In genomic region chr10:78296980-78297379, GRCm38 (mm10) we compare ENCODE assay signal across 11 mouse cellular contexts. TPM values are rescaled to one million over a fixed set of nuclear protein-coding genes. Genes with fewer than 3 reads are reported as not detected.
DNase-seq lines count a peak whose midpoint lies in the region; TF ChIP-seq lines count a peak whose summit lies in the region.
"Had no signal": no experiment of that assay in that cellular context is flagged by ENCODE, and none has a peak within 500 bp of the region (broad histone marks: within the 10 kb centered on the region; RNA-seq: fewer than 3 reads in every experiment).

No protein-coding gene starts in this region.

- H3K4me3 ChIP-seq in kidney, adult 2 months (ENCODE audit: insufficient read depth, low read depth, low read length), result no peak overlapping the region
- no peak overlapping the region for H3K4me3 ChIP-seq in olfactory bulb, adult 2 months (ENCODE audit: insufficient read depth, low read depth, low read length)
- H3K4me3 ChIP-seq: intestine, embryonic 15.5 days; limb, embryonic 12.5 days had no signal

- H3K27ac ChIP-seq in kidney, adult 2 months (ENCODE audit: insufficient read depth, low read depth, low read length), result peak overlapping the region; percentile 85
- peak overlapping the region; percentile 94 for H3K27ac ChIP-seq in olfactory bulb, adult 2 months (ENCODE audit: insufficient read depth, low read depth, low read length)

- H3K4me1 ChIP-seq in kidney, adult 2 months (ENCODE audit: control insufficient read depth, insufficient read depth, low read length), result peaks cover 59% of the 10 kb centered on the region
- peaks cover 46% of the 10 kb centered on the region for H3K4me1 ChIP-seq in olfactory bulb, adult 2 months (ENCODE audit: control insufficient read depth, insufficient read depth, low read length)

- no peak for TF ChIP-seq POLR2A in kidney, adult 2 months (IDR thresholded peaks at IDR 0.05; ENCODE audit: low read depth, low read length)
- TF ChIP-seq POLR2A in olfactory bulb, adult 2 months (IDR thresholded peaks at IDR 0.05; ENCODE audit: insufficient read depth, low read depth, low read length), result no peak

- no peaks in the 10 kb centered on the region for H3K27me3 ChIP-seq in kidney, adult 2 months (replicated peaks; ENCODE audit: control insufficient read depth, insufficient read depth, low read length)
- H3K27me3 ChIP-seq: intestine, embryonic 15.5 days; limb, embryonic 12.5 days had no signal

- no peaks in the 10 kb centered on the region for H3K36me3 ChIP-seq in kidney, adult 2 months (ENCODE audit: control insufficient read depth, insufficient read depth, low read length)
- H3K36me3 ChIP-seq: intestine, embryonic 15.5 days had no signal

- 41% methylated on average over 4 of the region's 4 CpGs for WGBS in kidney, adult 2 months
- 69% methylated on average over 4 of the region's 4 CpGs for WGBS in olfactory bulb, adult 2 months

- TF ChIP-seq CTCF in kidney, adult 2 months (conservative IDR thresholded peaks at IDR 0.05; ENCODE audit: insufficient read depth, insufficient read length, low read depth, low read length), result no peak
- TF ChIP-seq CTCF in olfactory bulb, adult 2 months (IDR thresholded peaks at IDR 0.05; ENCODE audit: insufficient read depth, low read depth, low read length), result no peak

- peak; percentile 62 to 89 for DNase-seq in adrenal gland, adult (ENCODE audit: inconsistent age in 2 of 2, low spot score in 1 of 2)
- no peak for DNase-seq in adrenal gland, postnatal 25 days
- DNase-seq in kidney, adult 2 months, result peak; percentile 40
- DNase-seq in kidney, postnatal 36 days, result no peak
- peak; percentile 25 for DNase-seq in ovary, adult 18-20 months (ENCODE audit: low spot score)
- no peak for DNase-seq in ovary, postnatal 14 days (ENCODE audit: low spot score)
- DNase-seq in right cerebral cortex, adult 18-20 months, result no peak
- DNase-seq: cerebellum, adult 11-12 months had no signal

RNA-seq across cellular contexts. Expression of gene Trappc10, which starts 52.5 kb away (rescaled TPM):
- 53.0 and 56.6 TPM in 2 replicates for total RNA-seq in adrenal gland, postnatal 25 days (2021)
- 45.0 and 57.5 TPM in 2 replicates for polyA plus RNA-seq in kidney, adult 2 months (2012; rRNA removed)
- 121 TPM in 1 of 2 replicates, not detected in the other for polyA plus RNA-seq in olfactory bulb, adult 2 months (2012; ENCODE audit: insufficient read depth, insufficient read length, low replicate concordance, missing spikeins)

RNA-seq across cellular contexts. Expression of gene Agpat3, which starts 55.3 kb away (rescaled TPM):
- 334 and 362 TPM in 2 replicates for total RNA-seq in adrenal gland, postnatal 25 days (2021)
- polyA plus RNA-seq in kidney, adult 2 months (2012; rRNA removed), result 460 and 530 TPM in 2 replicates
- 102 TPM in 1 of 2 replicates, not detected in the other for polyA plus RNA-seq in olfactory bulb, adult 2 months (2012; ENCODE audit: insufficient read depth, insufficient read length, low replicate concordance, missing spikeins)

Comparison
In these comparisons a context has a peak if more than half of its experiments do, and no peak if none do; other contexts are left out.
1. DNase-seq: peak in adrenal gland, adult (2 of 2), kidney, adult 2 months (single experiment) and ovary, adult 18-20 months (single experiment); none in adrenal gland, postnatal 25 days (single experiment), kidney, postnatal 36 days (0 of 2), ovary, postnatal 14 days (single experiment) and right cerebral cortex, adult 18-20 months (single experiment).